Mouse (Mus musculus): ENCODE results near the gene Lpcat2.

The Lpcat2 gene

GRCm38 (mm10) chr8:92855171-92855894 is at the start of gene Lpcat2:
Lpcat2 (plus strand) TSS chr8:92855339.
- peak; percentile 69 for DNase-seq (ENCODE audit: low read depth, low spot score)

GRCm38 (mm10) chr8:92812773-92813172 is 42.4 kb upstream of the Lpcat2 start:
- DNase-seq (ENCODE audit: low read depth, low spot score), result no peak

GRCm38 (mm10) chr8:92815661-92816060 is 39.5 kb upstream of the Lpcat2 start:
- no peak for DNase-seq (ENCODE audit: low read depth, low spot score)

GRCm38 (mm10) chr8:92817928-92818818 is 37.0 kb upstream of the Lpcat2 start:
- peak; percentile 95 for DNase-seq (ENCODE audit: low read depth, low spot score)

- DNase-seq (ENCODE audit: low read depth, low spot score), result no peak
Observed at GRCm38 (mm10) chr8:92821151-92821550, 34.0 kb upstream of the Lpcat2 start.

- no peak for DNase-seq (ENCODE audit: low read depth, low spot score)
Observed at GRCm38 (mm10) chr8:92822386-92822785, 32.8 kb upstream of the Lpcat2 start.

- DNase-seq (ENCODE audit: low read depth, low spot score), result no peak
Observed at GRCm38 (mm10) chr8:92825991-92826390, 29.1 kb upstream of the Lpcat2 start.

GRCm38 (mm10) chr8:92827243-92828034 is 27.7 kb upstream of the Lpcat2 start, which contains the start of gene Mmp2:
Mmp2 (plus strand) TSS chr8:92827291.
- DNase-seq (ENCODE audit: low read depth, low spot score), result peak; percentile 77

- DNase-seq (ENCODE audit: low read depth, low spot score), result no peak
Observed at GRCm38 (mm10) chr8:92828251-92828743, 26.8 kb upstream of the Lpcat2 start.

- DNase-seq (ENCODE audit: low read depth, low spot score), result no peak
Observed at GRCm38 (mm10) chr8:92834065-92834731, 20.9 kb upstream of the Lpcat2 start.

GRCm38 (mm10) chr8:92834786-92835500 is 20.2 kb upstream of the Lpcat2 start:
- no peak for DNase-seq (ENCODE audit: low read depth, low spot score)

- DNase-seq (ENCODE audit: low read depth, low spot score), result no peak
Observed at GRCm38 (mm10) chr8:92835901-92836300, 19.2 kb upstream of the Lpcat2 start.

- DNase-seq (ENCODE audit: low read depth, low spot score), result no peak
Observed at GRCm38 (mm10) chr8:92838616-92839015, 16.5 kb upstream of the Lpcat2 start.

GRCm38 (mm10) chr8:92839161-92839560 is 16.0 kb upstream of the Lpcat2 start:
- DNase-seq (ENCODE audit: low read depth, low spot score), result no peak

GRCm38 (mm10) chr8:92839876-92840275 is 15.3 kb upstream of the Lpcat2 start:
- no peak for DNase-seq (ENCODE audit: low read depth, low spot score)

- no peak for DNase-seq (ENCODE audit: low read depth, low spot score)
Observed at GRCm38 (mm10) chr8:92846684-92847083, 8.5 kb upstream of the Lpcat2 start.

- peak; percentile 46 for DNase-seq (ENCODE audit: low read depth, low spot score)
Observed at GRCm38 (mm10) chr8:92847299-92847698, 7.8 kb upstream of the Lpcat2 start.

GRCm38 (mm10) chr8:92849261-92849660 is 5.9 kb upstream of the Lpcat2 start:
- no peak for DNase-seq (ENCODE audit: low read depth, low spot score)

GRCm38 (mm10) chr8:92850239-92850638 is 4.9 kb upstream of the Lpcat2 start:
- DNase-seq (ENCODE audit: low read depth, low spot score), result no peak

GRCm38 (mm10) chr8:92851381-92851780 is 3.8 kb upstream of the Lpcat2 start:
- no peak for DNase-seq (ENCODE audit: low read depth, low spot score)

Measured in mesoderm, embryonic 11.5 days (tissue).